Mouse (Mus musculus): ENCODE data around the gene Zfp784.
"Not testable (repeated sequence)": the region's sequence is repeated elsewhere in the genome, so short reads cannot be mapped to it uniquely, and the experiment has no call there.

DNA sequence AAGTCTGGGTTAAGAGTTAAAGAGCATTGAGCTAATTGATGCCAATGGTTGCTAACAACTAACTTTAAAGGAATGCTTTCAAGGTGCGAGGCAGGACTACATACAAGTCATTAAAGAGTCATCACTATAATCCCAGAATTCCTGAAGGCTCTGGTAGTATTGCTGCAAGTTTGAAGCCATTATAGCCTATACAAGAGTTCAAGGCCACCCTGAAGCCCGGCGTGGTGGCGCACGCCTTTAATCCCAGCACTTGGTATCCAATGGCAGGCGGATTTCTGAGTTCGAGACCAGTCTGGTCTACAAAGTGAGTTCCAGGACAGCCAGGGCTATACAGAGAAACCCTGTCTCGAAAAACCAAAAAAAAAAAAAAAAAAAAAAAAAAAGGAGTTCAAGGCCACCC, 18.7 kb downstream of the Zfp784 start:
- TF ChIP-seq CTCF (conservative IDR thresholded peaks at IDR 0.05; ENCODE audit: insufficient read depth, insufficient read length, low read depth, low read length); POLR2A (IDR thresholded peaks at IDR 0.05; ENCODE audit: low read depth, low read length): not testable (repeated sequence)
